Mouse (Mus musculus): ENCODE results near the gene Hivep3.

Gene Hivep3

GRCm38 (mm10) chr4:119861001-119861400, 127.4 kb downstream of the Hivep3 start:
- H3K4me3 ChIP-seq (replicated peaks; ENCODE audit: low read length) = no peak overlapping the region
- TF ChIP-seq NANOG (IDR thresholded peaks at IDR 0.05; ENCODE audit: borderline replicate concordance, low read length) (no peak), CTCF (conservative IDR thresholded peaks at IDR 0.05; ENCODE audit: low read length) (no peak), POU5F1 (IDR thresholded peaks at IDR 0.05; ENCODE audit: borderline replicate concordance, low read length) (no peak)

GRCm38 (mm10) chr4:119865827-119866455, 132.4 kb downstream of the Hivep3 start:
- Histone ChIP-seq H3K4me1 (replicated peaks; ENCODE audit: low read depth, low read length) (no peaks in the 10 kb centered on the region), H3K36me3 (ENCODE audit: insufficient read depth, low read length) (no peaks in the 10 kb centered on the region), H3K4me3 (replicated peaks; ENCODE audit: low read length) (no peak overlapping the region), H3K9me3 (ENCODE audit: low read length) (0 out of 2 replicates have a peak, but pooled peaks cover 3% of the 10 kb centered on the region), H3K27me3 (ENCODE audit: insufficient read depth, low read length) (peaks cover 10% of the 10 kb centered on the region)
- TF ChIP-seq CTCF (conservative IDR thresholded peaks at IDR 0.05; ENCODE audit: low read length) (no peak), POU5F1 (IDR thresholded peaks at IDR 0.05; ENCODE audit: borderline replicate concordance, low read length) (no peak), NANOG (IDR thresholded peaks at IDR 0.05; ENCODE audit: borderline replicate concordance, low read length) (no peak)

More at GRCm38 (mm10) chr4:119861001-119861400, 127.4 kb downstream of the Hivep3 start:
- H3K36me3 ChIP-seq (ENCODE audit: insufficient read depth, low read length) = no peaks in the 10 kb centered on the region
- H3K27me3 ChIP-seq (ENCODE audit: insufficient read depth, low read length) = peaks cover 11% of the 10 kb centered on the region
- H3K9me3 ChIP-seq (ENCODE audit: low read length) = no peaks in the 10 kb centered on the region
- H3K4me1 ChIP-seq (replicated peaks; ENCODE audit: low read depth, low read length) = no peaks in the 10 kb centered on the region

- no peaks in the 10 kb centered on the region for H3K4me1 ChIP-seq (replicated peaks; ENCODE audit: low read depth, low read length)
- H3K4me3 ChIP-seq (replicated peaks; ENCODE audit: low read length) = no peak overlapping the region
- 0 out of 2 replicates have a peak, but pooled peaks cover 3% of the 10 kb centered on the region for H3K9me3 ChIP-seq (ENCODE audit: low read length)
- no peaks in the 10 kb centered on the region for H3K27me3 ChIP-seq (ENCODE audit: insufficient read depth, low read length)
- H3K36me3 ChIP-seq (ENCODE audit: insufficient read depth, low read length) = no peaks in the 10 kb centered on the region
- TF ChIP-seq POU5F1 (IDR thresholded peaks at IDR 0.05; ENCODE audit: borderline replicate concordance, low read length) (no peak), NANOG (IDR thresholded peaks at IDR 0.05; ENCODE audit: borderline replicate concordance, low read length) (no peak), CTCF (conservative IDR thresholded peaks at IDR 0.05; ENCODE audit: low read length) (no peak)
Observed at GRCm38 (mm10) chr4:119867132-119867531, 133.5 kb downstream of the Hivep3 start.

GRCm38 (mm10) chr4:119870411-119870810, 136.8 kb downstream of the Hivep3 start:
- Histone ChIP-seq H3K9me3 (ENCODE audit: low read length) (0 out of 2 replicates have a peak, but pooled peaks cover 3% of the 10 kb centered on the region), H3K27me3 (ENCODE audit: insufficient read depth, low read length) (no peaks in the 10 kb centered on the region), H3K36me3 (ENCODE audit: insufficient read depth, low read length) (no peaks in the 10 kb centered on the region), H3K4me3 (replicated peaks; ENCODE audit: low read length) (no peak overlapping the region), H3K4me1 (replicated peaks; ENCODE audit: low read depth, low read length) (no peaks in the 10 kb centered on the region)
- no peak for TF ChIP-seq NANOG (IDR thresholded peaks at IDR 0.05; ENCODE audit: borderline replicate concordance, low read length)
- TF ChIP-seq CTCF (conservative IDR thresholded peaks at IDR 0.05; ENCODE audit: low read length) = no peak
- no peak for TF ChIP-seq POU5F1 (IDR thresholded peaks at IDR 0.05; ENCODE audit: borderline replicate concordance, low read length)

- Histone ChIP-seq H3K4me3 (replicated peaks; ENCODE audit: low read length) (no peak overlapping the region), H3K9me3 (ENCODE audit: low read length) (0 out of 2 replicates have a peak, but pooled peaks cover 3% of the 10 kb centered on the region), H3K36me3 (ENCODE audit: insufficient read depth, low read length) (no peaks in the 10 kb centered on the region), H3K27me3 (ENCODE audit: insufficient read depth, low read length) (no peaks in the 10 kb centered on the region), H3K4me1 (replicated peaks; ENCODE audit: low read depth, low read length) (no peaks in the 10 kb centered on the region)
- TF ChIP-seq NANOG (IDR thresholded peaks at IDR 0.05; ENCODE audit: borderline replicate concordance, low read length) (no peak), CTCF (conservative IDR thresholded peaks at IDR 0.05; ENCODE audit: low read length) (no peak), POU5F1 (IDR thresholded peaks at IDR 0.05; ENCODE audit: borderline replicate concordance, low read length) (no peak)
Observed at GRCm38 (mm10) chr4:119871441-119871840, 137.9 kb downstream of the Hivep3 start.

- TF ChIP-seq CTCF (conservative IDR thresholded peaks at IDR 0.05; ENCODE audit: low read length) (no peak), NANOG (IDR thresholded peaks at IDR 0.05; ENCODE audit: borderline replicate concordance, low read length) (no peak), POU5F1 (IDR thresholded peaks at IDR 0.05; ENCODE audit: borderline replicate concordance, low read length) (no peak)
- Histone ChIP-seq H3K27me3 (ENCODE audit: insufficient read depth, low read length) (no peaks in the 10 kb centered on the region), H3K36me3 (ENCODE audit: insufficient read depth, low read length) (no peaks in the 10 kb centered on the region), H3K4me3 (replicated peaks; ENCODE audit: low read length) (no peak overlapping the region), H3K4me1 (replicated peaks; ENCODE audit: low read depth, low read length) (no peaks in the 10 kb centered on the region), H3K9me3 (ENCODE audit: low read length) (0 out of 2 replicates have a peak, but pooled peaks cover 3% of the 10 kb centered on the region)
Observed at GRCm38 (mm10) chr4:119871861-119872582, 138.4 kb downstream of the Hivep3 start.

GRCm38 (mm10) chr4:119873935-119874334, 140.4 kb downstream of the Hivep3 start:
- no peak overlapping the region for H3K4me3 ChIP-seq (replicated peaks; ENCODE audit: low read length)
- H3K36me3 ChIP-seq (ENCODE audit: insufficient read depth, low read length) = no peaks in the 10 kb centered on the region
- TF ChIP-seq POU5F1 (IDR thresholded peaks at IDR 0.05; ENCODE audit: borderline replicate concordance, low read length) = no peak
- TF ChIP-seq NANOG (IDR thresholded peaks at IDR 0.05; ENCODE audit: borderline replicate concordance, low read length) = no peak
- no peak for TF ChIP-seq CTCF (conservative IDR thresholded peaks at IDR 0.05; ENCODE audit: low read length)
- H3K27me3 ChIP-seq (ENCODE audit: insufficient read depth, low read length) = no peaks in the 10 kb centered on the region
- no peaks in the 10 kb centered on the region for H3K4me1 ChIP-seq (replicated peaks; ENCODE audit: low read depth, low read length)
- 0 out of 2 replicates have a peak, but pooled peaks cover 3% of the 10 kb centered on the region for H3K9me3 ChIP-seq (ENCODE audit: low read length)

- no peaks in the 10 kb centered on the region for H3K36me3 ChIP-seq (ENCODE audit: insufficient read depth, low read length)
- no peak overlapping the region for H3K4me3 ChIP-seq (replicated peaks; ENCODE audit: low read length)
- no peaks in the 10 kb centered on the region for H3K4me1 ChIP-seq (replicated peaks; ENCODE audit: low read depth, low read length)
- TF ChIP-seq CTCF (conservative IDR thresholded peaks at IDR 0.05; ENCODE audit: low read length) (no peak), POU5F1 (IDR thresholded peaks at IDR 0.05; ENCODE audit: borderline replicate concordance, low read length) (no peak), NANOG (IDR thresholded peaks at IDR 0.05; ENCODE audit: borderline replicate concordance, low read length) (no peak)
- no peaks in the 10 kb centered on the region for H3K9me3 ChIP-seq (ENCODE audit: low read length)
- H3K27me3 ChIP-seq (ENCODE audit: insufficient read depth, low read length) = 0 out of 2 replicates have a peak, but pooled peaks cover 2% of the 10 kb centered on the region
Observed at GRCm38 (mm10) chr4:119875592-119875991, 142.0 kb downstream of the Hivep3 start.
